Mouse (Mus musculus): ENCODE measurements around the gene Il3. TPM values are rescaled to one million over a fixed set of nuclear protein-coding genes. Genes with fewer than 3 reads are reported as not detected.
A peak's percentile ranks its signal among the peaks of the same experiment; 100 is the strongest.

Il3 gene
- not detected in 2 replicates for polyA plus RNA-seq (2014; fragmentation: Nextera tagmentation; extraction: Ambion mirVana)

- ATAC-seq (ENCODE audit: low FRiP score): no peak
- 88% methylated on average over 6 of the region's 6 CpGs for WGBS
Measured at GRCm38 (mm10) chr11:54267177-54267576, at the start of gene Il3. Gene Il3 (minus strand): TSS chr11:54267277.

GRCm38 (mm10) chr11:54315336-54315735, 48.3 kb upstream of the Il3 start:
- Histone ChIP-seq H3K4me1 (replicated peaks; ENCODE audit: control insufficient read depth, insufficient read depth, low read length) (peaks cover 41% of the 10 kb centered on the region), H3K4me3 (replicated peaks; ENCODE audit: low read length) (no peak overlapping the region), H3K36me3 (replicated peaks; ENCODE audit: control insufficient read depth, insufficient read depth) (peaks cover 6% of the 10 kb centered on the region), H3K4me2 (replicated peaks) (no peak overlapping the region), H3K27ac (no peak overlapping the region), H3K9me3 (ENCODE audit: control insufficient read depth, low read length) (no peaks in the 10 kb centered on the region), H3K9ac (no peak overlapping the region), H3K27me3 (ENCODE audit: control insufficient read depth, insufficient read depth, low read length) (no peaks in the 10 kb centered on the region)
- no peak for DNase-seq (ENCODE audit: low spot score)
- 77% methylated on average over 5 of the region's 5 CpGs for WGBS
- ATAC-seq (ENCODE audit: low FRiP score): no peak

More at GRCm38 (mm10) chr11:54267177-54267576, at the start of gene Il3:
- no peak within 1 kb of the TSS for H3K4me3 ChIP-seq (replicated peaks; ENCODE audit: low read length)
- no peaks in the 10 kb centered on the region for H3K27me3 ChIP-seq (ENCODE audit: control insufficient read depth, insufficient read depth, low read length)
- no peaks in the 10 kb centered on the region for H3K36me3 ChIP-seq (replicated peaks; ENCODE audit: control insufficient read depth, insufficient read depth)
- DNase-seq (ENCODE audit: low spot score): no peak
- H3K9ac ChIP-seq: no peak within 1 kb of the TSS
- H3K9me3 ChIP-seq (ENCODE audit: control insufficient read depth, low read length): no peaks in the 10 kb centered on the region
- no peaks in the 10 kb centered on the region for H3K4me1 ChIP-seq (replicated peaks; ENCODE audit: control insufficient read depth, insufficient read depth, low read length)
- H3K4me2 ChIP-seq (replicated peaks): no peak within 1 kb of the TSS
- no peak within 1 kb of the TSS for H3K27ac ChIP-seq

GRCm38 (mm10) chr11:54314740-54315139, 47.7 kb upstream of the Il3 start:
- peaks cover 41% of the 10 kb centered on the region for H3K4me1 ChIP-seq (replicated peaks; ENCODE audit: control insufficient read depth, insufficient read depth, low read length)
- H3K27me3 ChIP-seq (ENCODE audit: control insufficient read depth, insufficient read depth, low read length): no peaks in the 10 kb centered on the region
- H3K36me3 ChIP-seq (replicated peaks; ENCODE audit: control insufficient read depth, insufficient read depth): 0 out of 2 replicates have a peak, but pooled peaks cover under 1% of the 10 kb centered on the region
- no peaks in the 10 kb centered on the region for H3K9me3 ChIP-seq (ENCODE audit: control insufficient read depth, low read length)
- ATAC-seq (ENCODE audit: low FRiP score) (peak; percentile 60; the same call in 1 of the 2 replicates), DNase-seq (ENCODE audit: low spot score) (no peak)
- WGBS: 7% methylated on average over 3 of the region's 3 CpGs
- no peak overlapping the region for H3K4me3 ChIP-seq (replicated peaks; ENCODE audit: low read length)
- no peak overlapping the region for H3K27ac ChIP-seq
- no peak overlapping the region for H3K9ac ChIP-seq
- H3K4me2 ChIP-seq (replicated peaks): no peak overlapping the region

- Histone ChIP-seq H3K4me3 (replicated peaks; ENCODE audit: low read length) (no peak overlapping the region), H3K4me1 (replicated peaks; ENCODE audit: control insufficient read depth, insufficient read depth, low read length) (peaks cover 41% of the 10 kb centered on the region), H3K9ac (no peak overlapping the region), H3K27ac (no peak overlapping the region), H3K36me3 (replicated peaks; ENCODE audit: control insufficient read depth, insufficient read depth) (no peaks in the 10 kb centered on the region), H3K9me3 (ENCODE audit: control insufficient read depth, low read length) (no peaks in the 10 kb centered on the region), H3K27me3 (ENCODE audit: control insufficient read depth, insufficient read depth, low read length) (no peaks in the 10 kb centered on the region), H3K4me2 (replicated peaks) (no peak overlapping the region)
- DNase-seq (ENCODE audit: low spot score) (no peak), ATAC-seq (ENCODE audit: low FRiP score) (no peak)
- WGBS: 62% methylated on average over 7 of the region's 7 CpGs
Measured at GRCm38 (mm10) chr11:54313391-54314360, 46.6 kb upstream of the Il3 start.

GRCm38 (mm10) chr11:54312603-54313002, 45.5 kb upstream of the Il3 start:
- H3K27me3 ChIP-seq (ENCODE audit: control insufficient read depth, insufficient read depth, low read length): no peaks in the 10 kb centered on the region
- peaks cover 41% of the 10 kb centered on the region for H3K4me1 ChIP-seq (replicated peaks; ENCODE audit: control insufficient read depth, insufficient read depth, low read length)
- no peak overlapping the region for H3K4me2 ChIP-seq (replicated peaks)
- peak overlapping the region; percentile 60 for H3K27ac ChIP-seq
- H3K4me3 ChIP-seq (replicated peaks; ENCODE audit: low read length): no peak overlapping the region
- no peak overlapping the region for H3K9ac ChIP-seq
- DNase-seq (ENCODE audit: low spot score) (no peak), ATAC-seq (ENCODE audit: low FRiP score) (no peak)
- no peaks in the 10 kb centered on the region for H3K36me3 ChIP-seq (replicated peaks; ENCODE audit: control insufficient read depth, insufficient read depth)
- H3K9me3 ChIP-seq (ENCODE audit: control insufficient read depth, low read length): no peaks in the 10 kb centered on the region
- WGBS: 17% methylated on average over 1 of the region's 1 CpGs

GRCm38 (mm10) chr11:54312021-54312420, 44.9 kb upstream of the Il3 start:
- H3K4me1 ChIP-seq (replicated peaks; ENCODE audit: control insufficient read depth, insufficient read depth, low read length): peaks cover 41% of the 10 kb centered on the region
- ATAC-seq (ENCODE audit: low FRiP score) (peak; percentile 71), DNase-seq (ENCODE audit: low spot score) (no peak)
- no peak overlapping the region for H3K4me3 ChIP-seq (replicated peaks; ENCODE audit: low read length)
- no peak overlapping the region for H3K4me2 ChIP-seq (replicated peaks)
- peak overlapping the region; percentile 60 for H3K27ac ChIP-seq
- H3K36me3 ChIP-seq (replicated peaks; ENCODE audit: control insufficient read depth, insufficient read depth): no peaks in the 10 kb centered on the region
- H3K9ac ChIP-seq: no peak overlapping the region
- H3K27me3 ChIP-seq (ENCODE audit: control insufficient read depth, insufficient read depth, low read length): no peaks in the 10 kb centered on the region
- 9% methylated on average over 5 of the region's 5 CpGs for WGBS
- H3K9me3 ChIP-seq (ENCODE audit: control insufficient read depth, low read length): no peaks in the 10 kb centered on the region

GRCm38 (mm10) chr11:54310588-54310987, 43.5 kb upstream of the Il3 start:
- WGBS: 81% methylated on average over 2 of the region's 2 CpGs

GRCm38 (mm10) chr11:54307139-54307816, 40.2 kb upstream of the Il3 start:
- Histone ChIP-seq H3K36me3 (replicated peaks; ENCODE audit: control insufficient read depth, insufficient read depth) (no peaks in the 10 kb centered on the region), H3K27ac (no peak overlapping the region), H3K9ac (no peak overlapping the region), H3K4me1 (replicated peaks; ENCODE audit: control insufficient read depth, insufficient read depth, low read length) (peaks cover 27% of the 10 kb centered on the region), H3K27me3 (ENCODE audit: control insufficient read depth, insufficient read depth, low read length) (no peaks in the 10 kb centered on the region), H3K9me3 (ENCODE audit: control insufficient read depth, low read length) (no peaks in the 10 kb centered on the region), H3K4me3 (replicated peaks; ENCODE audit: low read length) (no peak overlapping the region), H3K4me2 (replicated peaks) (no peak overlapping the region)
- DNase-seq (ENCODE audit: low spot score) (peak; percentile 59), ATAC-seq (ENCODE audit: low FRiP score) (no peak)
- WGBS: 80% methylated on average over 7 of the region's 7 CpGs

More at GRCm38 (mm10) chr11:54310588-54310987, 43.5 kb upstream of the Il3 start:
- ATAC-seq (ENCODE audit: low FRiP score): no peak
- H3K9ac ChIP-seq: no peak overlapping the region
- peaks cover 48% of the 10 kb centered on the region for H3K4me1 ChIP-seq (replicated peaks; ENCODE audit: control insufficient read depth, insufficient read depth, low read length)
- H3K4me3 ChIP-seq (replicated peaks; ENCODE audit: low read length): no peak overlapping the region
- DNase-seq (ENCODE audit: low spot score): no peak
- H3K4me2 ChIP-seq (replicated peaks): no peak overlapping the region
- no peak overlapping the region for H3K27ac ChIP-seq
- no peaks in the 10 kb centered on the region for H3K27me3 ChIP-seq (ENCODE audit: control insufficient read depth, insufficient read depth, low read length)
- no peaks in the 10 kb centered on the region for H3K36me3 ChIP-seq (replicated peaks; ENCODE audit: control insufficient read depth, insufficient read depth)
- H3K9me3 ChIP-seq (ENCODE audit: control insufficient read depth, low read length): no peaks in the 10 kb centered on the region

GRCm38 (mm10) chr11:54305331-54305730, 38.3 kb upstream of the Il3 start:
- peak overlapping the region; percentile 79 for H3K4me3 ChIP-seq (replicated peaks; ENCODE audit: low read length)
- H3K27me3 ChIP-seq (ENCODE audit: control insufficient read depth, insufficient read depth, low read length): no peaks in the 10 kb centered on the region
- WGBS: 73% methylated on average over 3 of the region's 3 CpGs
- ATAC-seq (ENCODE audit: low FRiP score): no peak
- peak overlapping the region; percentile 68 for H3K4me2 ChIP-seq (replicated peaks)
- peak overlapping the region; percentile 94; the same call in 1 of the 2 replicates for H3K27ac ChIP-seq
- peak overlapping the region; percentile 92 for H3K9ac ChIP-seq
- peaks cover 14% of the 10 kb centered on the region for H3K4me1 ChIP-seq (replicated peaks; ENCODE audit: control insufficient read depth, insufficient read depth, low read length)
- no peak for DNase-seq (ENCODE audit: low spot score)
- H3K36me3 ChIP-seq (replicated peaks; ENCODE audit: control insufficient read depth, insufficient read depth): no peaks in the 10 kb centered on the region
- no peaks in the 10 kb centered on the region for H3K9me3 ChIP-seq (ENCODE audit: control insufficient read depth, low read length)
